Mouse (Mus musculus) MEL (cell line): ENCODE results near the gene Trdmt1. TPM values are rescaled to one million over a fixed set of nuclear protein-coding genes. Genes with fewer than 3 reads are reported as not detected.

ENCODE experiments used
- DNase-seq: peaks from one replicate; pipeline ENCODE4 v3.0.0; 2011; ENCODE audit warnings: low read depth, low spot score
- H3K27ac ChIP-seq: 2 replicates; pipeline ENCODE4 v1.5.1; 2012; ENCODE audit warnings: low read depth, mild to moderate bottlenecking, control low read depth, low read length, moderate library complexity; ENCODE audit not compliant: control insufficient read depth
- H3K27me3 ChIP-seq, 2 experiments: fragments of 150-350 bp in 1 of 2; sonication (generic) in 1 of 2; 2 replicates each; pipeline ENCODE4 v1.6.1; 2012; ENCODE audit warnings: low read length in 2 of 2, mild to moderate bottlenecking in 2 of 2, improper control_type of control experiment in 1 of 2, moderate library complexity in 1 of 2; ENCODE audit not compliant: insufficient read depth in 2 of 2, control insufficient read depth in 1 of 2
- H3K36me3 ChIP-seq, 2 experiments: 2 replicates each; pipeline ENCODE4 v1.6.1; 2012 to 2014; ENCODE audit warnings: low read length in 2 of 2, improper control_type of control experiment in 1 of 2, inconsistent platforms in 1 of 2, mild to moderate bottlenecking in 1 of 2; ENCODE audit not compliant: insufficient read depth in 2 of 2, control insufficient read depth in 1 of 2
- H3K4me1 ChIP-seq, 2 experiments: fragments of 150-350 bp in 1 of 2; sonication (generic) in 1 of 2; 2 replicates each; pipeline ENCODE4 v1.6.1; 2012; ENCODE audit warnings: low read length in 2 of 2, improper control_type of control experiment in 1 of 2, mild to moderate bottlenecking in 1 of 2; ENCODE audit not compliant: insufficient read depth in 2 of 2, control insufficient read depth in 1 of 2
- H3K4me3 ChIP-seq, 2 experiments: fragments of 150-350 bp in 1 of 2; sonication (generic) in 1 of 2; 2 replicates each; pipeline ENCODE4 v1.5.1; 2012; ENCODE audit warnings: low read depth in 2 of 2, low read length in 2 of 2, mild to moderate bottlenecking in 2 of 2, moderate library complexity in 2 of 2, control low read depth in 1 of 2, improper control_type of control experiment in 1 of 2; ENCODE audit not compliant: control insufficient read depth in 1 of 2, insufficient read depth in 1 of 2
- H3K79me2 ChIP-seq: 2 replicates; pipeline ENCODE4 v1.6.1; 2012; ENCODE audit warnings: mild to moderate bottlenecking, low read length, moderate library complexity; ENCODE audit not compliant: control insufficient read depth, poor library complexity, insufficient read depth
- H3K9ac ChIP-seq: 2 replicates; pipeline ENCODE4 v1.6.1; 2012; ENCODE audit warnings: low read depth, mild to moderate bottlenecking, control low read depth, low read length, moderate library complexity; ENCODE audit not compliant: control insufficient read depth, poor library complexity, severe bottlenecking
- H3K9me3 ChIP-seq: fragments of 150-350 bp; sonication (generic); replicated peaks from 2 replicates; pipeline ENCODE4 v1.6.1; 2012; ENCODE audit warnings: mild to moderate bottlenecking, low read length, improper control_type of control experiment, moderate library complexity; ENCODE audit not compliant: insufficient read depth
- BHLHE40 ChIP-seq: IDR thresholded peaks from 2 replicates; pipeline ENCODE4 v1.6.1; 2012; ENCODE audit warnings: low read depth, mild to moderate bottlenecking, inconsistent platforms, low read length, improper control_type of control experiment, borderline replicate concordance
- CHD1 ChIP-seq: IDR thresholded peaks from 2 replicates; pipeline ENCODE4 v1.6.1; 2012; ENCODE audit warnings: low read depth, mild to moderate bottlenecking, inconsistent platforms, low read length, improper control_type of control experiment
- CTCF ChIP-seq, 3 experiments: IDR thresholded peaks in 2 of 3; conservative IDR thresholded peaks in 1 of 3; 2 replicates each; pipeline ENCODE4 v1.5.1; 2011 to 2012; ENCODE audit warnings: low read length in 3 of 3, low read depth in 2 of 3, mild to moderate bottlenecking in 2 of 3, improper control_type of control experiment in 1 of 3, inconsistent platforms in 1 of 3, mixed read lengths in 1 of 3, moderate library complexity in 1 of 3; ENCODE audit not compliant: control insufficient read depth in 1 of 3, insufficient read depth in 1 of 3, poor library complexity in 1 of 3, severe bottlenecking in 1 of 3
- EP300 ChIP-seq, 2 experiments: IDR thresholded peaks; 2 replicates each; pipeline ENCODE4 v1.6.1; 2011; ENCODE audit warnings: improper control_type of control experiment in 2 of 2, low read length in 2 of 2, low read depth in 1 of 2, mild to moderate bottlenecking in 1 of 2
- HCFC1 ChIP-seq: IDR thresholded peaks from 2 replicates; pipeline ENCODE4 v1.6.1; 2012; ENCODE audit warnings: low read depth, mild to moderate bottlenecking, inconsistent platforms, low read length, improper control_type of control experiment, moderate library complexity
- MAZ ChIP-seq: IDR thresholded peaks from 2 replicates; pipeline ENCODE4 v1.6.1; 2012; ENCODE audit warnings: low read depth, mild to moderate bottlenecking, inconsistent platforms, low read length, improper control_type of control experiment
- MEF2A ChIP-seq: IDR thresholded peaks from 2 replicates; pipeline ENCODE4 v1.6.1; 2014; ENCODE audit warnings: low read depth, mild to moderate bottlenecking, inconsistent platforms, low read length, improper control_type of control experiment; ENCODE audit not compliant: poor library complexity, insufficient replicate concordance, severe bottlenecking; ENCODE audit errors: extremely low read depth
- MXI1 ChIP-seq: IDR thresholded peaks from 2 replicates; pipeline ENCODE4 v1.6.1; 2011; ENCODE audit warnings: mild to moderate bottlenecking, low read depth, low read length, improper control_type of control experiment
- NRF1 ChIP-seq: IDR thresholded peaks from 2 replicates; pipeline ENCODE4 v1.6.1; 2014; ENCODE audit warnings: low read depth, mild to moderate bottlenecking, inconsistent platforms, low read length, improper control_type of control experiment, moderate library complexity; ENCODE audit not compliant: poor library complexity, insufficient read depth, severe bottlenecking
- POLR2A ChIP-seq, 2 experiments: IDR thresholded peaks; 2 replicates each; pipeline ENCODE4 v1.6.1; 2011 to 2012; ENCODE audit warnings: low read length in 2 of 2, mild to moderate bottlenecking in 2 of 2, control low read depth in 1 of 2, improper control_type of control experiment in 1 of 2, low read depth in 1 of 2, moderate library complexity in 1 of 2; ENCODE audit not compliant: control insufficient read depth in 1 of 2, insufficient read depth in 1 of 2, poor library complexity in 1 of 2
- RCOR1 ChIP-seq: IDR thresholded peaks from 2 replicates; pipeline ENCODE4 v1.6.1; 2012; ENCODE audit warnings: low read depth, mild to moderate bottlenecking, inconsistent platforms, low read length, improper control_type of control experiment
- SIN3A ChIP-seq: IDR thresholded peaks from 2 replicates; pipeline ENCODE4 v1.6.1; 2012; ENCODE audit warnings: low read length, improper control_type of control experiment, inconsistent platforms
- SMC3 ChIP-seq: IDR thresholded peaks from 2 replicates; pipeline ENCODE4 v1.6.1; 2011; ENCODE audit warnings: low read depth, low read length, improper control_type of control experiment
- USF1 ChIP-seq: IDR thresholded peaks from 2 replicates; pipeline ENCODE4 v1.6.1; 2014; ENCODE audit warnings: low read depth, mild to moderate bottlenecking, inconsistent platforms, low read length, improper control_type of control experiment, moderate library complexity
- ZNF384 ChIP-seq: IDR thresholded peaks from 2 replicates; pipeline ENCODE4 v1.6.1; 2012; ENCODE audit warnings: low read depth, mild to moderate bottlenecking, inconsistent platforms, low read length, improper control_type of control experiment
- polyA plus RNA-seq, 2 experiments: library from polyadenylated mRNA; stranded (reverse) in 1 of 2; unstranded in 1 of 2; fragments of >175 nt in 1 of 2; fragments of >200 nt in 1 of 2; gene quantifications; 2 replicates each; pipeline versions ENCODE4 v1.2.1 to v1.2.4; 2012; ENCODE audit warnings: low replicate concordance in 2 of 2, low read depth in 1 of 2; ENCODE audit not compliant: insufficient read length in 2 of 2, insufficient read depth in 1 of 2, missing spikeins in 1 of 2
- total RNA-seq: library from RNA; depleted of rRNA; stranded (reverse); fragments of 300-350 nt; gene quantifications from 2 replicates; pipeline ENCODE4 v1.2.3, GENCODE M21; 2012

The Trdmt1 gene
- total and polyA plus RNA-seq, 3 experiments = 8.6 to 9.2 TPM; not detected in 1

GRCm38 (mm10) chr2:13500298-13500999 lies 44.0 kb downstream of the Trdmt1 start:
- H3K9me3 ChIP-seq = no peaks in the 10 kb centered on the region
- H3K9ac ChIP-seq = no peak overlapping the region
- H3K27me3 ChIP-seq = no peaks in the 10 kb centered on the region; a peak in 1 of 4 replicates
- peaks cover 0 to 3% of the 10 kb centered on the region in 2 experiments; a peak in 1 of 4 replicates for H3K36me3 ChIP-seq
- no peak for TF ChIP-seq SIN3A
- TF ChIP-seq SMC3 = no peak
- TF ChIP-seq HCFC1 = no peak
- no peak for TF ChIP-seq MAZ
- no peak for TF ChIP-seq CTCF (IDR thresholded peaks at IDR 0.05 in 2 of 3, conservative IDR thresholded peaks at IDR 0.05 in 1 of 3; ENCODE audit: control insufficient read depth in 1 of 3, insufficient read depth in 1 of 3, low read depth in 2 of 3, low read length in 3 of 3, poor library complexity in 1 of 3, severe bottlenecking in 1 of 3)
- no peak for TF ChIP-seq RCOR1
- no peak for TF ChIP-seq POLR2A (IDR thresholded peaks at IDR 0.05; ENCODE audit: control insufficient read depth in 1 of 2, insufficient read depth in 1 of 2, low read depth in 1 of 2, low read length in 2 of 2, poor library complexity in 1 of 2)
- no peak for TF ChIP-seq CHD1
- TF ChIP-seq MEF2A = no peak
- no peak for TF ChIP-seq USF1
- no peak for TF ChIP-seq ZNF384
- TF ChIP-seq MXI1 = no peak
- TF ChIP-seq NRF1 = no peak
- DNase-seq = no peak
- H3K4me3 ChIP-seq = no peak overlapping the region
- H3K27ac ChIP-seq = no peak overlapping the region
- H3K4me1 ChIP-seq = no peaks in the 10 kb centered on the region; a peak in 1 of 4 replicates
- H3K79me2 ChIP-seq = no peaks in the 10 kb centered on the region

DNA sequence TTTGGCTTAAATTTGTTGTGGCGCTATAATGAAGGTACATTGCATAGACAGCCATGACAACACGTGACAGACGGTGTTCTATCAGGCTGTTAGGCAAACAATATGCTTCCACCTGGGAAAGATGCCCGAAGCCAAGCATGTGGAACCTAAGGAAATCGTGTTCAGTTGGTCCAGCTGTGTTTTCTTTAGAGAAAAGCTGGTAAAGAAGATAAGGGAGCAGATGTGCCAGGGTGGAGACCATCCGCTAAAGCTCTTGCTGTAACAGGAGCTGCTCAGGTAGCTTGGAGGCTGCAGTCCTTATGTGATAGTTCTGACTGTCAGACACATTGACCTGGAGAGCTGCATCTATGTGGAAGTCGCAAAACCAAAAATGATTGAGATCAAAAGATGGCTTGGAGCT lies 45.3 kb downstream of the Trdmt1 start:
- Histone ChIP-seq H3K4me3 (no peak overlapping the region), H3K9me3 (no peaks in the 10 kb centered on the region), H3K27ac (no peak overlapping the region), H3K27me3 (no peaks in the 10 kb centered on the region; a peak in 1 of 4 replicates), H3K9ac (no peak overlapping the region), H3K79me2 (no peaks in the 10 kb centered on the region), H3K4me1 (no peaks in the 10 kb centered on the region; a peak in 1 of 4 replicates), H3K36me3 (peaks cover 0 to 3% of the 10 kb centered on the region in 2 experiments; a peak in 1 of 4 replicates)
- peak; percentile 6 for DNase-seq
- TF ChIP-seq EP300 (IDR thresholded peaks at IDR 0.05; ENCODE audit: low read depth in 1 of 2, low read length in 2 of 2) (0 out of 4 replicates have a peak, but pooled peaks of 1 of the 2 experiments have one; percentile 20), BHLHE40 (no peak)
